Mouse (Mus musculus) cortical plate, adult 2 months (tissue): ENCODE measurements around the gene Chst2.

Experiments
- CTCF ChIP-seq: fragments of 200-500 bp; IDR thresholded peaks from 2 replicates; pipeline ENCODE4 v1.5.1; 2011; ENCODE audit warnings: mild to moderate bottlenecking, control low read depth, low read length; ENCODE audit not compliant: insufficient read depth; ENCODE audit errors: extremely low read depth
- POLR2A ChIP-seq: fragments of 200-500 bp; IDR thresholded peaks from 2 replicates; pipeline ENCODE4 v1.6.1; 2011; ENCODE audit warnings: mild to moderate bottlenecking, low read length, control low read depth; ENCODE audit not compliant: insufficient read depth; ENCODE audit errors: extremely low read depth

DNA sequence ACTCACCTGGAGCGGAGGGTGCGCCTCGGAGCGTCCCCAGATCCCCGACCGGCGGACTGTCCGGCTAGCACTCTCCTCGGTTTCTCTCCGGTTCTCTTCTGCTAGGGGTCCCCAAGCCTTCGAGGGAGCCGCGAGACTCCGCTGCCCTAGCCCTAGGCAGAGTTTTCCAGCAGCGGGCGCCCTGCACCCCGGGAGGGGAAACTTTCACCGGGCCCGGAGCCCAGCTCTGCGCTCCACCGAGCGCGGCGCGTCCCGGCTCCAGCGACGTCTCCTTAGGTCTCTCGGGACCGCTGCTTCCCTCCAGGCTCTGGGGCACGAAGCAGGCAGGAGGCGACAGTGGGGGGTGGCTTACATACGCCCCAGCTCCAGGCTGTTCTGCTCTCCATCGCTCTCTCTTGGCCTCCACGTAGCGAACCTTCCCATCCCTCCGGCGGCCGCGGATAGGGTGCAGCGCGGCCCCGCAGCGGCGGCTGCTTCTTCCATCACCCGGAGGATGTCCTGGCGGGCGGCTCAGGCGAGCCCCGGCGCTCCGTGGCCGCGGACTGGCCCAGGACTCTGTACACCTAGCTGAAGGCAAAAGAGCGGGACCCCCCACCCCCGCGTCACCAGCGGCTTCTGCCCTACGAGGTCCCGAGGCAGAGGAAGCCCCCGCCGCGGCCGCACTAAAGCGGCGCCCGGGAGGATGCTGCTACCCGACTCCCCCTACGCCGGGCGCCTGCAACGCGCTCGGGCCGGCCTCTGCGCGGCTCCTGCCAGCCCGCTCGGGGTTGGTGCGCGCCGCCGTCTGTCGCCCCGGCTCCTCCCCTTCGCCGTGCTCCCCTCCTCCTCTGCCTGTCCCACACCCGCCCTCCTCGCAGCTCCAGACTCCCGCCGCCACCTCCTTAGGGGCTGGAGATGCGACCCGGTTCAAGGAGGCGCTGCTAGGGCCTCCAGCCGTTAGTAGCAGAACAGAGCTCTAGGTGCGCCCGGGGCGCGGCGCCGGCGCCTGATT is at the start of gene Chst2:
- no peak for TF ChIP-seq CTCF
- peak; percentile 62 for TF ChIP-seq POLR2A
